Mouse (Mus musculus) cortical plate, adult 2 months (tissue): ENCODE data around the gene Tnfrsf21. TPM values are rescaled to one million over a fixed set of nuclear protein-coding genes. Genes with fewer than 3 reads are reported as not detected.

Experiments
- H3K27ac ChIP-seq: fragments of 200-500 bp; 2 replicates; pipeline ENCODE4 v1.5.1; 2012; ENCODE audit warnings: low read length, control low read depth, inconsistent platforms; ENCODE audit not compliant: insufficient read depth
- H3K4me1 ChIP-seq: fragments of 200-500 bp; 2 replicates; pipeline ENCODE4 v1.6.1; 2011; ENCODE audit warnings: low read length; ENCODE audit not compliant: control insufficient read depth, insufficient read depth
- H3K4me3 ChIP-seq: fragments of 200-500 bp; 2 replicates; pipeline ENCODE4 v1.5.1; 2011; ENCODE audit warnings: mild to moderate bottlenecking, low read length, control low read depth; ENCODE audit not compliant: insufficient read depth
- CTCF ChIP-seq: fragments of 200-500 bp; IDR thresholded peaks from 2 replicates; pipeline ENCODE4 v1.5.1; 2011; ENCODE audit warnings: mild to moderate bottlenecking, control low read depth, low read length; ENCODE audit not compliant: insufficient read depth; ENCODE audit errors: extremely low read depth
- POLR2A ChIP-seq: fragments of 200-500 bp; IDR thresholded peaks from 2 replicates; pipeline ENCODE4 v1.6.1; 2011; ENCODE audit warnings: mild to moderate bottlenecking, low read length, control low read depth; ENCODE audit not compliant: insufficient read depth; ENCODE audit errors: extremely low read depth
- polyA plus RNA-seq: library from polyadenylated mRNA; depleted of rRNA; stranded (reverse); fragments of >200 nt; gene quantifications from 2 replicates; pipeline ENCODE4 v1.2.3, GENCODE M21; 2012; rRNA removed

Tnfrsf21 gene
- 58.9 and 60.1 TPM in 2 replicates for polyA plus RNA-seq

- peak within 1 kb of the TSS; percentile 89 for H3K27ac ChIP-seq
- peaks cover 7% of the 10 kb centered on the region for H3K4me1 ChIP-seq
- H3K4me3 ChIP-seq = peak within 1 kb of the TSS; percentile 99
- peak; percentile 88 for TF ChIP-seq CTCF
- TF ChIP-seq POLR2A = peak; percentile 94
Observed at GRCm38 (mm10) chr17:43016371-43017331, at the start of gene Tnfrsf21. Gene Tnfrsf21, plus strand, starts transcription at chr17:43016555.

- H3K4me3 ChIP-seq = no peak overlapping the region
- TF ChIP-seq CTCF (no peak), POLR2A (no peak)
- H3K4me1 ChIP-seq = 0 out of 2 replicates have a peak, but pooled peaks cover 2% of the 10 kb centered on the region
- no peak overlapping the region for H3K27ac ChIP-seq
Observed at GRCm38 (mm10) chr17:42968174-42968573, 48.2 kb upstream of the Tnfrsf21 start.

GRCm38 (mm10) chr17:42975312-42975996 lies 40.9 kb upstream of the Tnfrsf21 start:
- no peak for TF ChIP-seq POLR2A
- no peak for TF ChIP-seq CTCF
- no peak overlapping the region for H3K4me3 ChIP-seq
- no peaks in the 10 kb centered on the region for H3K4me1 ChIP-seq
- no peak overlapping the region for H3K27ac ChIP-seq

- H3K4me3 ChIP-seq = no peak overlapping the region
- H3K4me1 ChIP-seq = no peaks in the 10 kb centered on the region
- TF ChIP-seq CTCF (no peak), POLR2A (no peak)
- no peak overlapping the region for H3K27ac ChIP-seq
Observed at GRCm38 (mm10) chr17:42977766-42978165, 38.6 kb upstream of the Tnfrsf21 start.

GRCm38 (mm10) chr17:42978345-42978744 lies 38.0 kb upstream of the Tnfrsf21 start:
- TF ChIP-seq CTCF = no peak
- TF ChIP-seq POLR2A = no peak
- no peak overlapping the region for H3K27ac ChIP-seq
- H3K4me1 ChIP-seq = no peaks in the 10 kb centered on the region
- no peak overlapping the region for H3K4me3 ChIP-seq

DNA sequence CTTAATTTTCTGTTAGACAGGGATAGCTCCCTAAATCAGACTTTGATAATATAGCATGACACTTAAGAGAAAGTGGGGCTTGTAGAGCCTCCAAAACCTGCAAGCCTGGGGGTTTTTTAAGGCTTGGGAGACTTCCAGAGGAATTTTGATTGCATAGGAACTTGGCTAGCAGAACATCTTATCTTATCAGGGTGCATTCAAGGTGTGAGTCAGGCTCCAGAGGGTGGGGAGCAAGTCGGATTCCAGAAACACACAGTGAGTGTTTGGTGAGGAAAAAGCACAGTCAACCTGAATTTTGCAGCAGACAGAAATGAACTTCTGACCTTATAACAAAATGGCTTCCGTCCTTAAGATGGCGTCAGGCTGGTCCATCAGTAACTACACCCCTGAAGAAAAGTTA lies 34.5 kb upstream of the Tnfrsf21 start:
- Histone ChIP-seq H3K27ac (no peak overlapping the region), H3K4me1 (no peaks in the 10 kb centered on the region), H3K4me3 (no peak overlapping the region)
- no peak for TF ChIP-seq CTCF
- TF ChIP-seq POLR2A = no peak

DNA sequence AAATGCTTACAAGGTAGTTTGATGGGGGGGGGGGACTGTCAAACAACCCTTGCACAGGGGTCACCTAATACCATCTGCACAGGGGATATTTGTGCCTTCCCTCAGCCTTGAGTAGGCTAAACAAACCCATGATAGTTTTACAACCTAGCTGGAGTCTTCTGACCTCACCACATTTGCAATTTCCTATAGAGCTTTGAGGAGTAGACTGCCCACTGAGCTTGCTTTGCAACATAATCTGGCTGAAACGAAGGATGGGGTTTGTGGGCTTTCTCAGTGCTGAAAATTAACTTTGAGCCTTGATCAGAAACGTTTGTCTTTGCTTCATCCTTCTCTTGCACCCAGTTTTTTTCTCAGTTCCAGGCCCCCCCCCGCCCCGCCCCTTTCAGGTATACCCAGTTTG lies 33.8 kb upstream of the Tnfrsf21 start:
- TF ChIP-seq POLR2A = no peak
- TF ChIP-seq CTCF = no peak
- H3K4me1 ChIP-seq = no peaks in the 10 kb centered on the region

GRCm38 (mm10) chr17:42985837-42986589 lies 30.3 kb upstream of the Tnfrsf21 start:
- no peak overlapping the region for H3K4me3 ChIP-seq
- H3K4me1 ChIP-seq = no peaks in the 10 kb centered on the region
- H3K27ac ChIP-seq = no peak overlapping the region
- TF ChIP-seq POLR2A (no peak), CTCF (0 out of 2 replicates have a peak, but pooled peaks have one; percentile 6)

More for the DNA sequence above, 33.8 kb upstream of the Tnfrsf21 start:
- H3K4me3 ChIP-seq = no peak overlapping the region
- H3K27ac ChIP-seq = no peak overlapping the region

GRCm38 (mm10) chr17:42987692-42988091 lies 28.7 kb upstream of the Tnfrsf21 start:
- TF ChIP-seq CTCF (peak; percentile 23; the same call in 1 of the 2 replicates), POLR2A (no peak)
- no peaks in the 10 kb centered on the region for H3K4me1 ChIP-seq
- no peak overlapping the region for H3K4me3 ChIP-seq
- H3K27ac ChIP-seq = no peak overlapping the region
